Mouse (Mus musculus): ENCODE results near the gene Peak1.

DNA sequence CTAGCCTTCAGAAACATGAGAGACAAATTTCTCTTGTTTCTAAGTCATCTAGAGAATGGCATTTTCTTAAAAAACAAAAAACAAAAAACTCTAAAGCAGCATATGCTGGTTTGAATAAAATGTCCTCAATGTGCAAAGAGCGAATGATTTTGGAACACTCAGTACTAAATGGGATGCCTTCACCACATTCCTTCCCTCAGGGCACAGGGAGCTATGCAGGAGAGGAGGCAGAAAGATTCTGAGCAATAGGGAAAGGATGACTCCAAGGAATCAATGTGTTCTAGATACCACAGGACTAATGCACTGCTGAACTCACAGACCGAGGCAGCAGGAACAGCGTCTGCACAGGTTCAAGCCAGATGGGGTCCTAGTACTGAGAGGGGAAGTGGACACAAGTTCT, 103.5 kb downstream of the Peak1 start:
- TF ChIP-seq RCOR1 (IDR thresholded peaks at IDR 0.05; ENCODE audit: low read depth, low read length) (no peak), POLR2A (IDR thresholded peaks at IDR 0.05; ENCODE audit: control insufficient read depth in 1 of 2, insufficient read depth in 1 of 2, low read depth in 1 of 2, low read length in 2 of 2, poor library complexity in 1 of 2) (no peak), MAFK (IDR thresholded peaks at IDR 0.05; ENCODE audit: borderline replicate concordance, low read depth, low read length) (no peak), TCF12 (IDR thresholded peaks at IDR 0.05; ENCODE audit: low read depth, low read length) (no peak), KAT2A (conservative IDR thresholded peaks at IDR 0.05; ENCODE audit: low read depth, low read length) (no peak), ZC3H11A (IDR thresholded peaks at IDR 0.05; ENCODE audit: low read depth, low read length) (no peak)

Measured in MEL (cell line).